Mouse (Mus musculus): ENCODE results near the gene Cntn2. TPM values are rescaled to one million over a fixed set of nuclear protein-coding genes. Genes with fewer than 3 reads are reported as not detected.

Gene Cntn2
- polyA plus RNA-seq (2015; fragmentation: Nextera tagmentation; extraction: Ambion mirVana): 0.03 and 0.06 TPM in 2 replicates

- peaks cover 75% of the 10 kb centered on the region for H3K27me3 ChIP-seq
- ATAC-seq (ENCODE audit: insufficient read depth): no peak
- H3K4me2 ChIP-seq: no peak within 1 kb of the TSS
- H3K9ac ChIP-seq: no peak within 1 kb of the TSS
- H3K36me3 ChIP-seq (replicated peaks): no peaks in the 10 kb centered on the region
- H3K4me1 ChIP-seq (replicated peaks): no peaks in the 10 kb centered on the region
- H3K9me3 ChIP-seq (replicated peaks): no peaks in the 10 kb centered on the region
- H3K27ac ChIP-seq (replicated peaks): no peak within 1 kb of the TSS
- WGBS (ENCODE audit: insufficient replicate concordance): 3% methylated on average over 30 of the region's 30 CpGs
- H3K4me3 ChIP-seq (replicated peaks): no peak within 1 kb of the TSS
Measured at GRCm38 (mm10) chr1:132542762-132543306, at the start of gene Cntn2. TSS of gene Cntn2 (minus strand) at chr1:132543256.

- Histone ChIP-seq H3K27me3 (no peaks in the 10 kb centered on the region), H3K9ac (no peak overlapping the region), H3K36me3 (replicated peaks) (no peaks in the 10 kb centered on the region), H3K27ac (replicated peaks) (no peak overlapping the region), H3K9me3 (replicated peaks) (no peaks in the 10 kb centered on the region), H3K4me1 (replicated peaks) (no peaks in the 10 kb centered on the region), H3K4me3 (replicated peaks) (no peak overlapping the region), H3K4me2 (no peak overlapping the region)
- ATAC-seq (ENCODE audit: insufficient read depth): no peak
- 54% methylated on average over 5 of the region's 5 CpGs for WGBS (ENCODE audit: insufficient replicate concordance)
Measured at GRCm38 (mm10) chr1:132592145-132592544, 49.1 kb upstream of the Cntn2 start.

- H3K4me1 ChIP-seq (replicated peaks): no peaks in the 10 kb centered on the region
- H3K4me2 ChIP-seq: no peak overlapping the region
- ATAC-seq (ENCODE audit: insufficient read depth): no peak
- H3K9me3 ChIP-seq (replicated peaks): no peaks in the 10 kb centered on the region
- no peaks in the 10 kb centered on the region for H3K36me3 ChIP-seq (replicated peaks)
- H3K27ac ChIP-seq (replicated peaks): no peak overlapping the region
- H3K27me3 ChIP-seq: no peaks in the 10 kb centered on the region
- WGBS (ENCODE audit: insufficient replicate concordance): 51% methylated on average over 11 of the region's 11 CpGs
- H3K4me3 ChIP-seq (replicated peaks): no peak overlapping the region
- no peak overlapping the region for H3K9ac ChIP-seq
Measured at GRCm38 (mm10) chr1:132591399-132591930, 48.4 kb upstream of the Cntn2 start.

GRCm38 (mm10) chr1:132586679-132587201 is 43.7 kb upstream of the Cntn2 start:
- Histone ChIP-seq H3K4me3 (replicated peaks) (no peak overlapping the region), H3K9me3 (replicated peaks) (no peaks in the 10 kb centered on the region), H3K27me3 (no peaks in the 10 kb centered on the region), H3K4me1 (replicated peaks) (no peaks in the 10 kb centered on the region), H3K36me3 (replicated peaks) (no peaks in the 10 kb centered on the region), H3K4me2 (peak overlapping the region; percentile 27; the same call in 1 of the 2 replicates), H3K9ac (no peak overlapping the region), H3K27ac (replicated peaks) (no peak overlapping the region)
- 54% methylated on average over 15 of the region's 15 CpGs for WGBS (ENCODE audit: insufficient replicate concordance)
- ATAC-seq (ENCODE audit: insufficient read depth): peak; percentile 72

- Histone ChIP-seq H3K4me1 (replicated peaks) (no peaks in the 10 kb centered on the region), H3K36me3 (replicated peaks) (no peaks in the 10 kb centered on the region), H3K9ac (no peak overlapping the region), H3K9me3 (replicated peaks) (no peaks in the 10 kb centered on the region), H3K4me2 (no peak overlapping the region), H3K27ac (replicated peaks) (no peak overlapping the region), H3K27me3 (no peaks in the 10 kb centered on the region), H3K4me3 (replicated peaks) (no peak overlapping the region)
- no peak for ATAC-seq (ENCODE audit: insufficient read depth)
- WGBS (ENCODE audit: insufficient replicate concordance): 62% methylated on average over 4 of the region's 4 CpGs
Measured at GRCm38 (mm10) chr1:132585376-132585775, 42.3 kb upstream of the Cntn2 start.

GRCm38 (mm10) chr1:132582998-132583604 is 40.0 kb upstream of the Cntn2 start:
- no peak for ATAC-seq (ENCODE audit: insufficient read depth)
- Histone ChIP-seq H3K27me3 (no peaks in the 10 kb centered on the region), H3K36me3 (replicated peaks) (no peaks in the 10 kb centered on the region), H3K4me2 (no peak overlapping the region), H3K27ac (replicated peaks) (no peak overlapping the region), H3K4me1 (replicated peaks) (no peaks in the 10 kb centered on the region), H3K9me3 (replicated peaks) (no peaks in the 10 kb centered on the region), H3K9ac (no peak overlapping the region), H3K4me3 (replicated peaks) (no peak overlapping the region)
- WGBS (ENCODE audit: insufficient replicate concordance): 67% methylated on average over 18 of the region's 18 CpGs

GRCm38 (mm10) chr1:132581845-132582839 is 39.1 kb upstream of the Cntn2 start:
- Histone ChIP-seq H3K4me1 (replicated peaks) (no peaks in the 10 kb centered on the region), H3K36me3 (replicated peaks) (no peaks in the 10 kb centered on the region), H3K9me3 (replicated peaks) (no peaks in the 10 kb centered on the region), H3K27me3 (no peaks in the 10 kb centered on the region), H3K27ac (replicated peaks) (no peak overlapping the region), H3K9ac (no peak overlapping the region), H3K4me3 (replicated peaks) (no peak overlapping the region), H3K4me2 (no peak overlapping the region)
- ATAC-seq (ENCODE audit: insufficient read depth): no peak
- WGBS (ENCODE audit: insufficient replicate concordance): 66% methylated on average over 14 of the region's 14 CpGs

GRCm38 (mm10) chr1:132580063-132580462 is 37.0 kb upstream of the Cntn2 start:
- 68% methylated on average over 7 of the region's 7 CpGs for WGBS (ENCODE audit: insufficient replicate concordance)
- Histone ChIP-seq H3K27me3 (no peaks in the 10 kb centered on the region), H3K27ac (replicated peaks) (no peak overlapping the region), H3K9me3 (replicated peaks) (no peaks in the 10 kb centered on the region), H3K4me3 (replicated peaks) (no peak overlapping the region), H3K4me2 (no peak overlapping the region), H3K36me3 (replicated peaks) (no peaks in the 10 kb centered on the region), H3K4me1 (replicated peaks) (no peaks in the 10 kb centered on the region), H3K9ac (no peak overlapping the region)
- ATAC-seq (ENCODE audit: insufficient read depth): no peak

GRCm38 (mm10) chr1:132576845-132577244 is 33.8 kb upstream of the Cntn2 start:
- Histone ChIP-seq H3K9ac (no peak overlapping the region), H3K4me3 (replicated peaks) (no peak overlapping the region), H3K27me3 (no peaks in the 10 kb centered on the region), H3K4me1 (replicated peaks) (no peaks in the 10 kb centered on the region), H3K27ac (replicated peaks) (no peak overlapping the region), H3K4me2 (no peak overlapping the region), H3K9me3 (replicated peaks) (no peaks in the 10 kb centered on the region), H3K36me3 (replicated peaks) (no peaks in the 10 kb centered on the region)
- ATAC-seq (ENCODE audit: insufficient read depth): no peak
- WGBS (ENCODE audit: insufficient replicate concordance): 77% methylated on average over 8 of the region's 8 CpGs

GRCm38 (mm10) chr1:132572851-132573250 is 29.8 kb upstream of the Cntn2 start:
- Histone ChIP-seq H3K27ac (replicated peaks) (no peak overlapping the region), H3K4me3 (replicated peaks) (no peak overlapping the region)
- ATAC-seq (ENCODE audit: insufficient read depth): no peak

GRCm38 (mm10) chr1:132571613-132572012 is 28.6 kb upstream of the Cntn2 start:
- Histone ChIP-seq H3K4me2 (no peak overlapping the region), H3K9me3 (replicated peaks) (no peaks in the 10 kb centered on the region), H3K36me3 (replicated peaks) (no peaks in the 10 kb centered on the region), H3K4me1 (replicated peaks) (no peaks in the 10 kb centered on the region), H3K27me3 (0 out of 2 replicates have a peak, but pooled peaks cover 2% of the 10 kb centered on the region), H3K4me3 (replicated peaks) (no peak overlapping the region), H3K27ac (replicated peaks) (no peak overlapping the region), H3K9ac (no peak overlapping the region)
- ATAC-seq (ENCODE audit: insufficient read depth): no peak
- WGBS (ENCODE audit: insufficient replicate concordance): 83% methylated on average over 1 of the region's 1 CpGs

More at GRCm38 (mm10) chr1:132572851-132573250, 29.8 kb upstream of the Cntn2 start:
- 67% methylated on average over 7 of the region's 7 CpGs for WGBS (ENCODE audit: insufficient replicate concordance)
- Histone ChIP-seq H3K4me1 (replicated peaks) (no peaks in the 10 kb centered on the region), H3K27me3 (no peaks in the 10 kb centered on the region), H3K4me2 (no peak overlapping the region), H3K9ac (no peak overlapping the region), H3K9me3 (replicated peaks) (no peaks in the 10 kb centered on the region), H3K36me3 (replicated peaks) (no peaks in the 10 kb centered on the region)

Data from liver, embryonic 15.5 days (tissue).